Mouse (Mus musculus): Measurements from ENCODE around the gene Zbtb20.

DNA sequence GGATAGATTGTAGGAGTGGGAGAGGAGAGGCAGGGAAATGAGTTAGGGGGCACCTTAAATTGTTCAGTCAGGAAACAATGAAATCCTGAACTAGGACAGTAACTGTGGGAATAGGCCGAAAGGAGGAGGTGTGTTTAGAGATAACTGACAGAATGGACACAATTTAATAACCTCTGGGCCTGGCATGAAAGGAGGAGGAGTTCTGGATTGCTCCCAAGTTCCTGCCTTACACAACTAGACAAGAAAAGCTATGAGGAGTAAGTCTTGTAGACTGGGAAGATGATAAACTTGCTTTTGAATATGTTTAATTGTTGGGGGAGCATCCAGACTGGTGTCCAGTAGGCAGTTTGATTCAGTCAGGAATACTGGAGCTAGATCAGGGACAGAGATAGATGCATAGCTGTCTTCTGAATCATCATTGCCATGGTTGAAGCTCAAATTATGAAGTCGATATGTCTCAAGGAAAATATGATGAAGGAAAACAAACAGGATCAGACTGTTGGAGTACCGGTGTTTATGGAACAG is 494.9 kb downstream of the Zbtb20 start:
- no peak for TF ChIP-seq POLR2A (IDR thresholded peaks at IDR 0.05; ENCODE audit: control insufficient read depth, low read depth, low read length)
- no peak for TF ChIP-seq CTCF (IDR thresholded peaks at IDR 0.05; ENCODE audit: control insufficient read depth, insufficient read depth, insufficient replicate concordance, low read depth, low read length)
